Mouse (Mus musculus) adrenal gland (tissue): ENCODE data around the gene Cntd1.

Experiments used
- intact Hi-C: fragments of 180-260 bp; cut with DNase I; formaldehyde crosslinking; loops from one replicate; pipeline ENCODE4 v1.15.1; 2025

The Cntd1 gene

GRCm38 (mm10) chr11:101252941-101253340, 25.9 kb upstream of the Cntd1 start:
- intact Hi-C loops: no loop called here

- intact Hi-C loops: no loop called here
Measured at GRCm38 (mm10) chr11:101253613-101254389, 25.0 kb upstream of the Cntd1 start, which contains the start of gene Vps25. Gene Vps25, plus strand, starts transcription at chr11:101253707.

GRCm38 (mm10) chr11:101255826-101256775, 22.7 kb upstream of the Cntd1 start:
- intact Hi-C loops: no loop called here

- intact Hi-C loops: no loop called here
Measured at GRCm38 (mm10) chr11:101259261-101259712, 19.5 kb upstream of the Cntd1 start.

- intact Hi-C loops: loop anchor here (5.0 kb wide), 1 partner anchor 37 kb away; no protein-coding TSS in a partner anchor
Measured at GRCm38 (mm10) chr11:101259948-101260825, 18.6 kb upstream of the Cntd1 start, which contains the start of gene Wnk4. Gene Wnk4, plus strand, starts transcription at chr11:101260567.

- intact Hi-C loops: loop anchor here (5.0 kb wide), 1 partner anchor 36 kb away; no protein-coding TSS in a partner anchor
Measured at GRCm38 (mm10) chr11:101260826-101261380, 17.9 kb upstream of the Cntd1 start.

- intact Hi-C loops: loop anchor here (5.0 kb wide), 1 partner anchor 35 kb away; no protein-coding TSS in a partner anchor
Measured at GRCm38 (mm10) chr11:101262272-101262967, 16.4 kb upstream of the Cntd1 start.

- intact Hi-C loops: loop anchor here (5.0 kb wide), 1 partner anchor 34 kb away; no protein-coding TSS in a partner anchor
Measured at GRCm38 (mm10) chr11:101263138-101263988, 15.4 kb upstream of the Cntd1 start.

- intact Hi-C loops: loop anchor here (5.0 kb wide), 1 partner anchor 33 kb away; no protein-coding TSS in a partner anchor
Measured at GRCm38 (mm10) chr11:101263989-101264280, 14.9 kb upstream of the Cntd1 start.

- intact Hi-C loops: loop anchor here (5.0 kb wide), 1 partner anchor 32 kb away; no protein-coding TSS in a partner anchor
Measured at GRCm38 (mm10) chr11:101264954-101265471, 13.8 kb upstream of the Cntd1 start.

GRCm38 (mm10) chr11:101265906-101266305, 12.9 kb upstream of the Cntd1 start:
- intact Hi-C loops: no loop called here

- intact Hi-C loops: no loop called here
Measured at GRCm38 (mm10) chr11:101269577-101270116, 9.2 kb upstream of the Cntd1 start.

GRCm38 (mm10) chr11:101272446-101272845, 6.4 kb upstream of the Cntd1 start:
- intact Hi-C loops: no loop called here

GRCm38 (mm10) chr11:101275309-101275708, 3.5 kb upstream of the Cntd1 start:
- intact Hi-C loops: no loop called here

GRCm38 (mm10) chr11:101276319-101277070, 2.3 kb upstream of the Cntd1 start:
- intact Hi-C loops: no loop called here

- intact Hi-C loops: no loop called here
Measured at GRCm38 (mm10) chr11:101277381-101278222, 1.2 kb upstream of the Cntd1 start.

GRCm38 (mm10) chr11:101279193-101279569, 369 bp downstream of the Cntd1 start:
- intact Hi-C loops: no loop called here
